Mouse (Mus musculus) CD8-positive naive resting alpha-beta T cell, adult 2 months (primary cell): ENCODE results near the gene Rnh1.

ENCODE experiments used
- DNase-seq, 2 experiments: peaks; one replicate each; pipeline ENCODE4 v3.0.0; 2022; ENCODE audit warnings: low read depth in 2 of 2, low spot score in 2 of 2

The Rnh1 gene

DNA sequence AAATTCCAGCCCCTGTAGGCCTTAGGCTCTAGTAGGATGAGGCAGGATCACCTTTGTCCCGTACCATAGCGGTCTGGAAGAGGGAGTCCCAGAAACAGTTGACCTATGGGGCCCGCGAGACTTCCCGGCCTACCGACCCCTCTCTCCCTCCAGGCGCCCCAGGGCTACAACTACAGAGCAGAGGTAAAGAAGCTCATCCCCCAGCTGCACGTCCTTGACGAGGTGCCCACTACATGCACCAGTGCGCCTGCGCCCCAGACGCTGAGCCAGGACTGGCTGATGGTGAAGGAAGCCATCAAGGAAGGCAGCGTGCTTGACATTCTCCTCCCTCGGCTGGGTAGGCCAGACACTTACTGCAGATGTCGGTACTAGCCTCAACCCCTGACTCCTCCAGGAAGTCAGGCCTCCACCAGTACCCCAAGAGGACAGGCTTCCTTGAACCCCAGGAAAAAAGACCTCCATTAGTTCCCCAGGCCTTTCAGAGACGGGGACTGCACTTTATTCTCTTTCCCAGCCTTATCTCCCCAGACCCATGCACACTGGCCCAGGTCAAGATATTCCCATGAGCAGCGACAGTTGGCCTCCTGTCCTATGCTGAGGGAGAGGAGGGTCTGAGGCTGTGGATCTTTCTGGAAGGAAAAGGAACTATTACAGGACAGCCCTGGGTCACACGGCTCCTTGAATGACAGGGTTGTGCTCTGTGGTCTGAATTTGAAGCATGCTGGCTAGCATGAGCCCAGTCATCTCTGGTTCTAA is 33.7 kb upstream of the Rnh1 start:
- no peak for DNase-seq

DNA sequence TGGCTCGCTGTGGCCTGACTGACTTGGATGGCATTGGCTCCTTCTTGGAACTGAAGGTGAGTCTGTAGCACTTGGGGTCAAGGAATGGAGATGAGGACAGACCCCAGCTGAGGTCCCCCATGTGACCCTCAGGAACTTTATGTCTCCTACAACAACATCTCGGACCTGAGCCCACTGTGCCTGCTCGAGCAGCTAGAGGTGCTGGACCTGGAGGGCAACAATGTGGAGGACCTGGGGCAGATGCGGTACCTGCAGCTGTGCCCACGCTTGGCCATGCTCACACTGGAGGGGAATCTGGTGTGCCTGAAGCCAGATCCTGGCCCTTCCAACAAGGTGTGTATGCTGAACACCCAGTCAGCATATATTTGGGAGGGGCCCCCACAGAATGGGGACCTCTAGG is 32.8 kb upstream of the Rnh1 start:
- DNase-seq: no peak

DNA sequence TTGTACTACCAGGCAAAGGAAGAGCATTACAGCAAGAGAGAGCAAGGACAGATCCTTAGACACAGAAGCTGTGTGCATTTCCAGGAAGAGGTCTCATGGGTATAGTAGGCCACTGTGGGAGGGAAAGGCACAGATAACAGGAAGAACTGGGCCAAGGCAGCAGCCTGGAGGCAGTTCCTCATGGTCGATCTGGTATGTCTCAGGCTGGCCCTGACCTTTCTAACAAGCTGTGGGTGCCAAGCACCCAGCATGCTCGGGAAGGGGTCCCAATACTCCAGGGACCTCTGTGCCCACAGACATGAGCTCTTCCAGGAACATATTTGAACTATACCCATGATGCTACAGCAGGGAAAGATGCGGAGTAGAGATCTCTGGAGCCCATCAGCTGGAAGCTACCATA is 31.9 kb upstream of the Rnh1 start:
- no peak for DNase-seq

DNA sequence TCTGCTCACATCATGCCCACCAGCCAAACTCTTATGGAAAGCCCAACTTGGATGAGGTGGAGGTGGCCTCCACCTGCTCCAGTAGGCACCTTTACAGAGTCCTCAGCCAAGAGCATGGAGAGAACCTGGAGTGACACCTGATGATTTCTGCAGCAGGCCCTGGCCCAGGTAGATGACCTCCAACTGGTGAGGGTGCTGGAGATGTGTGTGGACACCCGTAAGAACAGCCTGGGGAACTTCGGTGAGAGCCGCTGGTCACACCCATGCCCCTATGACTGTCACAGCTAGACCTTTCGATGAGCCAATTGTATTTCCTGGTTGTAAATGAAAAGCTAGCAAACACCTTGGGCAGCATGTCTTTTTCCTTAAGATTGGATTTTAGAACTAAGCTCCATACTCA is 25.5 kb upstream of the Rnh1 start:
- DNase-seq: no peak

DNA sequence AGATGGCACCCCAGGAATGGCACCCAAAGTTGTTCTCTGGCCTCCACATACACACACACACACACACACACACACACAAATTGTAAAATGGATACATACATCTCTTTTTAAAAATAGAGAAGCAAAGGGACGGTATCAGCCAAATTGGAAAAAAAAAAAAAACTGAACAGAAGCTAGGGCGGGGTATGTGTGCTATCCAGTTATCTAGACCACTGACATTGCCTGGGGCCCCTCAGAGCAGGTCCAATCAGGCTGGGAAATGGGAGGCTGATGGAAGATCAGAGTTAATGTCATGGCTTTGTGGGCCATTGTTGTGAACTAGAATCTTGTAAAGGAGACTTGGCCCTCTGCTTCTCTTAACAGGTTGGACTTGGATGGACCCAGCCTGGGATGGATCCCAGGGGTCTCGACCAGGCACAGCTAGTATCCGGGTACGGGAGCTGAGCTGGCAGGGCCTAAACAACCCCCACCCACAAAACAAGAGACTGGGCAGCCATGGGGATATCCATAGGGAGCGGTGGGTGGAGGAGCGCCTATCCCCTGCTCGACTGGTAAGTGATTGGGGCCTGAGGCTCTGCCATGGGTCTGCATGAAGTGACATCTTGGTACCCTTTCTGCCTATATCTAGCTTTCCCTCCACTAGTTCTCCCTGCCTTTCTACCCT is 24.1 kb upstream of the Rnh1 start:
- DNase-seq: no peak

DNA sequence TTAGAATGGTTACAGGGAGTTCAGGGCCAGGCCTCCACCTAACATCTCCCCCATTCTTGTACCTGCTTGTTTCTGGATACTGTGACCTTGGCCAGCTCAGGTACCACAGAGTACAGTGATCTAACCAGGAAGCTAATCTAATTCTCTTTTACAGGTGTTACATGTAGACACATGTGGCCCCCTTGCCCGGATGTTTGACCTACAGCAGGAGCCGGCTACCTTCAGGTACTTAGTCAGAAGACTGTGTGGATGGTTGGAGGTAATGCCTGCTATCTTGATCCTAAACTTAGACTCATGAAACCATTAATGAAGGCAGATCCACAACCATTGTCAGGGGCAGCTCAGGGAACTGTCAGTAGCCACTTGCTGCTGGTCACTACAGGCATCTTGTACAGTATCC is 23.1 kb upstream of the Rnh1 start:
- no peak for DNase-seq

DNA sequence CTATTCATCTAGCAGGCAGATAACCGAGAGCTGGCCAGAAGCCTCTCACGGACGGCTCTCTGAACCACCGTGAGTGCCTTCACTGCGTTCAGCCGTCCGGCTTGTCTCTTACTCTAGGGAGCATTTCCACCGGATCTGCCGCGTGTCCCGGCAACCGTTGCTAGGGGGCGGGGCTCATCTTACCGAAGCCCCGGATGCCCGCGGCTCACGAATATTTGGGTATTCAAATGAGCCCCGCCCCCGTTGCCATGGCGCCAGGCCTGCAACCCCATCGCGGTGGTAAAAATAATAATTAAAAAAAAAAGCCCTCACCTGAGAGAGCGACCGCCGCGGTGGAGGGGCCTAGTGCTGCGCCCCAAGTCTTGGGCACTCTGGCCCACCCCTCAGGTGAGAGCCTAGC is 22.2 kb upstream of the Rnh1 start:
- peak; percentile 75 to 89 for DNase-seq

DNA sequence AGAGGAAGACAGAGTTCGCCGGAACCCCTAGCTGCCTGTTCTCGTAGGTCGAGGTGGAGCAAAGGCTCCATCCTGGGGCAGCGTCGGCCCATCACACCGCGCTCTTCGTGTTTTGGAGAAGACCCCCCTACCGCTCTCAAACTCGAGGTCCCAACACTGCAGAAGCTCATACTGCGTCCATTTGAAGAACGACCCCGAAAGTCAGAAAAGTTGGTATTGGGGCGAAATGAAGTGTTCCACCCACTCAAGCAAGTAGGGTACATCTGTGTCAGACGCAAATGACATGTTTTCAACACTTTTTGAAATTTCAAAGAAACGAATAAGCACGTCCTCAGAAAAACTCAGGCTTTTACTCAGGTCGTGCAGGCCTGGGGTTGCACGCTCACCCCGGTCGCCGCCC is 21.8 kb upstream of the Rnh1 start:
- DNase-seq: no peak

DNA sequence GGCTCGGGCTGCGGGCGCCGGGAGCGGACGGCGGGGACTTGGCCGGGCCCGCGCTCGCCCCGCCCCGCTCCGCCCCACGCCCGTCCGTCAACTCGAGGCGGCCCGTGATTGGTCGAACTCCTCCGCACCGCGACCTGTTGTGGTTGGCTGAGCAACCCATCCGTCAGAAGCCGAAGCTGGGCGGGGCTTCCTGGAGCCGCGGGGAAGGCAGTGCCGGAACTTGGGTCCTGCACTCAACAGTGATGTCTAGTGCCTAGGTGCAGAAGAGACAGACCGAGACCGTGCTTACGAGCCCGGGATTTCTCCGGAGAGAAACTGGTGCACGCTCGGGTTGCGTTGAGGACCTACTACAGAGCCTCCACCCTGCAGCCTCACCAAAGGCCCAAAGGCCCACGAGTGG is 21.3 kb upstream of the Rnh1 start, which contains the start of the genes Hras and Lrrc56:
Gene Hras, minus strand, starts transcription at position 58 of the 400 bp plus-strand sequence.
Gene Lrrc56, plus strand, starts transcription at position 210 of the 400 bp plus-strand sequence.
- peak; percentile 92 to 95 for DNase-seq

DNA sequence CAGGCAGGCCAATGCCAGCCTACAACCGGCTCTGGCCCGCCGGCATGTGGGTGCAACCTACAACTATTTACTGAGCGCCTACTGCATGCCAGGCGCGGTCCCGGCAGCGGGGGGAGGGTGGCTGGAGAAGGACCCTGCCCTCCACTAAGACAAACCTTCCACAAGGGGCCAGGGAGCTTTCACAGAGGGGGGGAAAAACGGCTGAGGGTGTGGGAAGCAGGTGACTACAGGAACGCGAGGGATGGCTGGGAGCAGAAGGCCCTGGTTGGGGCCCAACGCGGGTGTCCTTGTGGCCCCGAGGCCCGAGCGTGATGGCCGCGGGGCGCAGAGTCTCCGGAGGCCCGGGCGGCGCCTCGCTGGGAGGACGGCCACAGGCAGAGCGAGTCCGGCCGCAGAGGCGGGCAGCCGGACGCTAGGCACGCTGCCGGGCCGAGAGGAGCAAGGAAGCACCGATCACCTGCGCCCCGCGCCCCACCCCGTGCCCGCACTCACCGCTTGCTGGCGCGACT is 20.7 kb upstream of the Rnh1 start:
- DNase-seq: no peak

DNA sequence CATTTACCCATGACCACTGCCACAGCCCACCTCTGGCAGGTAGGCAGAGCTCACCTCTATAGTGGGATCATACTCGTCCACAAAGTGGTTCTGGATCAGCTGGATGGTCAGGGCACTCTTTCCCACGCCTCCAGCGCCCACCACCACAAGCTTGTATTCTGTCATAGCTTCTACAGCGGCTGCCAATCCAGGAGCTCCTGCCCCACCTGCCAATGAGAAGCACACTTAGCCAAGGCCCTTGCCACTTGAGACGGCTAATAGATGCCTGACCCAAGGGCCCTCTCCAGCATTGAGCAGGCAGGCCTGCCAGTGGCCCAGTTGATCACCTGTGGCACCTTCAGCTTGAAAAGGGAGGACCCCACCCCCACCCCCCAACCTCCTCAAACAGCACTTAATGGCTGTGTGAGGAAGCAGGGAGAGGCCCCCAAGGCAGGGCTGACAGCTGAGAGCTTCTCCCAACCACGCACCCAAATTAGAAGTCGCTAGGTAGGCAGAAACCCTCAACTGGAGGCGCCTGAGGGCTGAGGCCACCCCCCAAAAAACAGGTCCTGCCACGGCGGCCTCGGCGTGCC is 20.2 kb upstream of the Rnh1 start:
- no peak for DNase-seq

DNA sequence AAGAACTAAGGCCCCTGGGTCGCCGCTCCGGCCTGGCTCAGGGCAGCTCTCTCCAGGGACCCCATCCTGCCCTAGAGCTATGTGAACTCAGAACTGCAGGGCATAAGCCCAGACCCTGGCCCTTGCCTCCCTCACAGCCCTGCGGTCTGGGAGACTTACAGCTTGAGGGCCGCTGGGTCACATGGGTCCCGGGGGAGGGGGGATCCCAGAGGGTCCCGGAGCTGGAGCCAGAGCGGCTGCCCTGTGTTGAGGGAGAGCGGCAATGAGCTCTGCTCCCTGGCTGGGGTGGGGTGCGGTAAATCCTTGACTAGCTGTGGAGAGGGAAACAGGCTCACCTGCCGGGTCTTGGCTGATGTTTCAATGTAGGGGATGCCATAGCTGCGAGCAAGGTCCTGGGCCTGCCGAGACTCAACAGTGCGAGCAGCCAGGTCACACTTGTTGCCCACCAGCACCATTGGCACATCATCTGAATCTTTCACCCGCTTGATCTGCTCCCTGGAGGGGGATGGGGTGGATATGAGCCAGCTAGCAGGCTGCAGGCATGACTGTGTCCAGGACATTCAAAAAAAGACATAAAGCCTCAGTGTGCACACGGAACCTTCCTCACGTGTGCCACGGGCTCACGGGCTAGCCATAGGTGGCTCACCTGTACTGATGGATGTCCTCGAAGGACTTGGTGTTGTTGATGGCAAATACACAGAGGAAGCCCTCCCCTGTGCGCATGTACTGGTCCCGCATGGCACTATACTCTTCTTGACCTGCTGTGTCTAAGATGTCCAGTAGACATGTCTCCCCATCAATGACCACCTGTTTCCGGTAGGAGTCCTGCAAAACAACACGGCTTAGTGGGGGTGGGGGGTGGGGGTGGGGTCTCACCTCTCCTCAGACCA is 19.4 kb upstream of the Rnh1 start:
- no peak for DNase-seq

DNA sequence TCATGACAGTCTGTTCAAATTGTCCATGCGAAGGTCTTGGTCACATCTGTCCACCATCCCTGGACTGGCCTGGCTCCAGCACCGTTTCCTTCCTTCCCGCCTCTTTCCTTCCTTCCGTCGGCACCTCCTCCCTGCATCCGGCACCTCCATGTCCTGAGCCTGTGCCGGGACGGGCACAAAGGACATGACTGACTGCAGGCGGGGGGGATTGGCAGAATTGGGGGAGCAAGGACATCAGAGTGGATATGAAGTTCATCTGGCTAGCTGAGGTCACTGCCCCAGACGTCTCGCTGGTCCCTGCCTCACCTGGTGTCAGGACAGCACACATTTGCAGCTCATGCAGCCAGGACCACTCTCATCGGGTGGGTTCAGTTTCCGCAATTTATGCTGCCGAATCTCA is 18.4 kb upstream of the Rnh1 start:
- no peak for DNase-seq

DNA sequence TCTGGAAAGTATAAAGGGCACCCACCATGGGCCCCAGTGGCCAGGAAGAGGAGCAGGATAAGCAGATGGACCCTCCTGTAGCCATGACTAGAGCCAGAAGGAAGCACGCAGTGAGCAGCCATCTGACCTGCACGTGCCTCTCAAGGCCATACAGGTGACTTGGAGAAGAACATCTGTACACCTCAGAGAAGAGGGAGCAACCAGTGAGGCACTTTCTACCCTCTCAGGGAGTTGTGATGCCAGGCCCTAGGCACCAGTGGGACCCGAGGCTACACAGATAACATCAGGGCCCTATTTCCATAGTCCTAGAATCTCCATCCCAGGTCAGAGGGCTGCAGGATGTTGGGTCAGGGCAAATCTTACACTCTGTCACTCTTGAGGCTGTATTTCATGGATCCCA is 17.6 kb upstream of the Rnh1 start:
- no peak for DNase-seq

DNA sequence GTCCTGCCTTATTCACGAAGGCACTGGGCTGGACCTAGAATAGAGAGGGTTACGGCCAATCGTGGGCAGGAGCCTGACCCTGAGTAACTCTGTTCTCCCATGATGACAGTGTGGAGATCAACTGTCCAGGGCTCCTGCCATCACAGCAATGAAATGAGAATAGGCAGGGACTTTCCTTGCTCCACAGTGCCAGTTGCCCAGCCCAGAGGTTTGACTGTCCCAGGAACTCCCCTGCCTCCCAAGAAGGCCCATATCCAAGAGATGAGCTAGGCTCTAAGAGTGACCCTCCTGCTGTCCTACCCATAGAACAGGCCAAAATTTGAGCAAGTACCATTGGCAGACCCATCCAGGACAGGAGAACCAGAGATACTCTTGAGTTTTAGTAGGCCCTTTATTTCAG is 16.1 kb upstream of the Rnh1 start:
- no peak for DNase-seq

DNA sequence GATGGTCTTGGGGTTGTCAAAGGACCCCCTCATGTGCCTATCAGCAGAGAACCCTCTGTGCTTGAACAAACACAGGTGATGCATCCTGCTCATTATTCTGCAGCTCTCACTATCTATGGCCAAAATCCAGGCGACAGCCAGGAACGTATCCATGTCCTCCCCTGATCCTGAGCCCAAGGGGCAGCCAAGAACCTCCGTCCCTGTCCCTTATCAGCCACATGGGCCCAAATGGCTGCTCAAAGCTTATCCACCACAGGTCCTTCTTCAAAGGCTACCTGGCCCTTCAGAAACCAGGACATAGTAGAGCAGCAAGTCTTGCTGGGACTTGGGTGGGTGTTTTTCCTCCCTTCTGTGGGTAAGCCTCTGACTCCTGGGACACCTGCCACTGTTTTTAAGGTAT is 15.5 kb upstream of the Rnh1 start:
- no peak for DNase-seq

DNA sequence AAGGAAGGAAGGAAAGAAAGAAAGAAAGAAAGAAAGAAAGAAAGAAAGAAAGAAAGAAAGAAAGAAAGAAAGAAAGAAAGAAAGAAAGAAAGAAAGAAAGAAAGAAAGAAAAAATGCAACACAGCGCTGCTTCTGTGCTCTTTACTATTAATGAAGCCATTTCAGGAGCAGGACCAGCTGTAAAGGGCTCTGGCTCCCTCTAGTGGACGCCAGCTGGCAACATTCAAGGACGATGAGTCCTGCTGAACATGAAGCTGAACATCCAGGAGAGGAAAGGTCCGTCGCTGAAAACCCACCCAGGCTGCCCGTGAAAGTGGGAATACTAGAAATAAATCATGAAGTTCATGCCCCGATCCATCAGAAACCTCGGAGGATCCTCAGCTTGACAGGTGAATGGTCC is 3.5 kb upstream of the Rnh1 start:
- DNase-seq: peak; percentile 81 to 85

DNA sequence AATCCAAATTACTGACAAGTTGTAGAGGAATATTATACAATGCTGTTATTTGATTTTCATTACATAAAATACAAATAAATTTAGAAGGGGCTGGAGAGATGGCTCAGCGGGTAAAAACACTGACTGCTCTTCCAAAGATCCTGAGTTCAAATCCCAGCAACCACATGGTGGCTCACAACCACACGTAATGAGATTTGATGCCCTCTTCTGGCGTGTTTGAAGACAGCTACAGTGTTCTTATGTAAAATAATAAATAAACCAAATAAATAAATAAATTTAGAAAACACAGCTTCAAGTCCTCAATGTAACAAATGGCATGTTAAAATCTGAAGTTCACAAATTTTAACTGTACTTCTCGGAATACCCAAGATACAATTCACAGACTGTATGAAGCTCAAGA is 2.4 kb upstream of the Rnh1 start:
- no peak for DNase-seq

DNA sequence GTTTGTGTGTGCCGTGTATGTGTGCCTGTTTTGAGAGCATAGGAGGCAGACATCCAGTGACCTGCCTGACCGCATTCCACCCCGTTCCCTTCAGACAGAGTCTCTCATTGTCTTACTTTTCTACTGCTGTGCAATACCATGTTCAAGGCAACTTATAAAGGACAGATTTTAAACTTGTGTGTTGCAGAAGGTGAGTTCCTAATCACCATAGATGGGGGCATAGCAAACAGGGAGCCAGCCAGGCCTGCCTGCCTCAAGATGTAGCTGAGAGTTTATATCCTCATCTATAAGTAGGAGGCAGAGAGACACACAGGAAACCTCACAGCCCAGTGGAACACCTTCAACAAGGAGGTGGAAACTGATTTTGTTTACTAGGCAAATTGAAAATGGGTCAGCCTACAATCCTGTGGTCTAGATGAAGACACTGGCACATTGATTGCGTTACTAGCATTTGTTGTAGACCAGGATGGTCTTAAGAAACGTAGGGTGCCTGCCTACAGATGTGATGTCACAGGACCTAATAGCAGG is 730 bp upstream of the Rnh1 start:
- no peak for DNase-seq

DNA sequence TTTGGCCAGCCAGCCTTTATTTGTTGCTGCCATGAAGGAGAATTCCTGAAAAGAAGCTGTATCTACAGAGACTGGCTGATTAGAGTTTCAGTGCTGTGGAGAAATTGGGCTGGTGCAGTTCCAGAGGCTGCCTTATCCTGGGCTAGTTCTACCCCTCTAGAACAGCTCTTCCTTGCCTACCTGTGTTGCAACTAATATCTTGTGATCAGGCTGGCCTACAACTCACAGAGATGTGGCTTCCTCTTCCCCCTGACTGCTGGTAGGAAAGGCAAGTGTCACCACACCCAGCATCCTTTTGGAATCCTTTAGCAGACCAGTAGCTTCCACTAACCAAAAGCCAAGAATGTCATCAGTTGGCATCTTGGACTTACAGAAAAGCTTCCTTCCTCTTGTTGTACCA is 2.8 kb downstream of the Rnh1 start:
- DNase-seq: no peak

DNA sequence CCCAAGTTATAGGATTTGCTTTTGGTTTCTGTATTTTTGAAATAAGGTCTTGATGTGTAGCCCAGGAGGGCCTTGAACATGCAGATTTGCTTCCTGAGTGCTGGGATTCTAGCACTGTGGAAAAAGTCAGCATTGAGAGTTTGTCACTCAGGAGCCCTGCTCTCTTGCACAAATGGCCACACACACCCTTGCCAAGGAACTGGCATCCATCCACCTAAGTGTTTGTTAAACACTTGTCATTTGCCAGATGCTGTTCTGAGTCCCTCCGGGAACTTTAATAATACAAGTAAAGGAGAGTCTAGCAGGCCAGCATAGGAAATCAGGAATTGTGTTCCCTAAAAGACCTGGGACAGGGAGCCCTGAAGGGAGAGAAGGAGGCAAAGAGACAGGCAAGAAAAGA is 3.4 kb downstream of the Rnh1 start:
- DNase-seq: no peak
